Mouse (Mus musculus) CH12.LX (cell line): ENCODE measurements at regions not wholly inside any gene's neighbourhood (a gene's known extent, or its start where the extent isn't known, plus 50 kb on each side); places are given as distances from the start of the nearest gene placed in this dataset.

Experiments used
- DNase-seq: peaks from one replicate; pipeline ENCODE4 v3.0.0-alpha.2; 2013; ENCODE audit errors: extremely low read depth
- H3K27ac ChIP-seq: 2 replicates; pipeline ENCODE4 v1.5.1; 2012; ENCODE audit warnings: low read depth, mild to moderate bottlenecking, control low read depth, moderate library complexity; ENCODE audit not compliant: insufficient read depth
- H3K27me3 ChIP-seq: replicated peaks from 2 replicates; pipeline ENCODE3; 2012; ENCODE audit warnings: inconsistent platforms
- H3K36me3 ChIP-seq, 2 experiments: replicated peaks in 1 of 2; 2 replicates each; pipeline versions ENCODE3 to v1.6.1; 2012; ENCODE audit warnings: inconsistent platforms in 1 of 2, low read length in 1 of 2, mild to moderate bottlenecking in 1 of 2, mixed read lengths in 1 of 2, moderate library complexity in 1 of 2; ENCODE audit not compliant: control insufficient read depth in 1 of 2, insufficient read depth in 1 of 2
- H3K4me1 ChIP-seq, 2 experiments: 2 replicates each; pipeline ENCODE4 v1.6.1; 2012; ENCODE audit warnings: inconsistent platforms in 1 of 2, moderate library complexity in 1 of 2; ENCODE audit not compliant: insufficient read depth in 2 of 2, control insufficient read depth in 1 of 2
- H3K4me2 ChIP-seq: 2 replicates; pipeline ENCODE4 v1.6.1; 2012; ENCODE audit warnings: low read depth, mild to moderate bottlenecking, control low read depth; ENCODE audit not compliant: poor library complexity, insufficient read depth, severe bottlenecking
- H3K4me3 ChIP-seq, 3 experiments: fragments of 150-350 bp in 1 of 3; sonication (generic) in 1 of 3; replicated peaks in 1 of 3; 2 replicates each; pipeline versions ENCODE3 to v1.5.1; 2011 to 2012; ENCODE audit warnings: low read depth in 2 of 3, low read length in 2 of 3, mild to moderate bottlenecking in 2 of 3, moderate library complexity in 2 of 3, control low read depth in 1 of 3, improper control_type of control experiment in 1 of 3, inconsistent platforms in 1 of 3, mixed read lengths in 1 of 3; ENCODE audit not compliant: poor library complexity in 1 of 3
- H3K79me2 ChIP-seq: replicated peaks from 2 replicates; pipeline ENCODE4 v1.6.1; 2012; ENCODE audit warnings: mild to moderate bottlenecking, moderate library complexity; ENCODE audit not compliant: control insufficient read depth, poor library complexity, insufficient read depth, severe bottlenecking; ENCODE audit errors: extremely low read depth
- H3K9ac ChIP-seq: 2 replicates; pipeline ENCODE4 v1.6.1; 2012; ENCODE audit warnings: low read depth, mild to moderate bottlenecking, control low read depth, moderate library complexity; ENCODE audit not compliant: insufficient read depth
- H3K9me3 ChIP-seq: replicated peaks from 2 replicates; pipeline ENCODE3; 2012; ENCODE audit warnings: low read length, inconsistent platforms, mixed read lengths
- BHLHE40 ChIP-seq: IDR thresholded peaks from 2 replicates; pipeline ENCODE4 v1.6.1; 2011; ENCODE audit warnings: mild to moderate bottlenecking, low read depth, low read length, improper control_type of control experiment
- CTCF ChIP-seq, 2 experiments: IDR thresholded peaks in 1 of 2; conservative IDR thresholded peaks in 1 of 2; 2 replicates each; pipeline ENCODE4 v1.5.1; 2011 to 2012; ENCODE audit warnings: low read depth in 2 of 2, low read length in 2 of 2, improper control_type of control experiment in 1 of 2, inconsistent platforms in 1 of 2, mild to moderate bottlenecking in 1 of 2, moderate library complexity in 1 of 2
- E2F4 ChIP-seq: IDR thresholded peaks from 2 replicates; pipeline ENCODE4 v1.6.1; 2011; ENCODE audit warnings: low read depth, low read length, improper control_type of control experiment; ENCODE audit not compliant: insufficient replicate concordance
- ELF1 ChIP-seq: IDR thresholded peaks from 2 replicates; pipeline ENCODE4 v1.6.1; 2014; ENCODE audit warnings: low read depth, mild to moderate bottlenecking, inconsistent platforms, low read length, improper control_type of control experiment
- ETS1 ChIP-seq: conservative IDR thresholded peaks from 2 replicates; pipeline ENCODE4 v1.6.1; 2012; ENCODE audit warnings: low read depth, mild to moderate bottlenecking, inconsistent platforms, low read length, improper control_type of control experiment, moderate library complexity
- IRF4 ChIP-seq: IDR thresholded peaks from 2 replicates; pipeline ENCODE4 v1.6.1; 2014; ENCODE audit warnings: low read depth, mild to moderate bottlenecking, inconsistent platforms, low read length, improper control_type of control experiment
- JUND ChIP-seq: conservative IDR thresholded peaks from 2 replicates; pipeline ENCODE4 v1.6.1; 2011; ENCODE audit warnings: low read depth, low read length, improper control_type of control experiment
- KAT2A ChIP-seq: IDR thresholded peaks from 2 replicates; pipeline ENCODE4 v1.6.1; 2012; ENCODE audit warnings: low read length, improper control_type of control experiment, inconsistent platforms; ENCODE audit not compliant: insufficient replicate concordance
- MAFK ChIP-seq: IDR thresholded peaks from 2 replicates; pipeline ENCODE4 v1.6.1; 2011; ENCODE audit warnings: low read length, improper control_type of control experiment; ENCODE audit not compliant: insufficient replicate concordance
- MAZ ChIP-seq: IDR thresholded peaks from 2 replicates; pipeline ENCODE4 v1.6.1; 2012; ENCODE audit warnings: low read depth, mild to moderate bottlenecking, inconsistent platforms, low read length, improper control_type of control experiment, moderate library complexity
- MEF2A ChIP-seq: IDR thresholded peaks from 2 replicates; pipeline ENCODE4 v1.6.1; 2014; ENCODE audit warnings: low read depth, mild to moderate bottlenecking, inconsistent platforms, low read length, improper control_type of control experiment, borderline replicate concordance
- MXI1 ChIP-seq: IDR thresholded peaks from 2 replicates; pipeline ENCODE4 v1.6.1; 2011; ENCODE audit warnings: mild to moderate bottlenecking, low read depth, low read length, improper control_type of control experiment
- MYC ChIP-seq: IDR thresholded peaks from 2 replicates; pipeline ENCODE4 v1.6.1; 2011; ENCODE audit warnings: low read depth, mild to moderate bottlenecking, improper control_type of control experiment, low read length
- NELFE ChIP-seq: IDR thresholded peaks from 2 replicates; pipeline ENCODE4 v1.6.1; 2011; ENCODE audit warnings: low read depth, low read length, improper control_type of control experiment
- POLR2A ChIP-seq: IDR thresholded peaks from 2 replicates; pipeline ENCODE4 v1.6.1; 2011; ENCODE audit warnings: low read depth, mild to moderate bottlenecking, improper control_type of control experiment, low read length
- POLR2AphosphoS2 ChIP-seq: IDR thresholded peaks from 2 replicates; pipeline ENCODE4 v1.6.1; 2011; ENCODE audit warnings: low read depth, low read length, improper control_type of control experiment
- RAD21 ChIP-seq: IDR thresholded peaks from 2 replicates; pipeline ENCODE4 v1.6.1; 2011; ENCODE audit warnings: low read depth, mild to moderate bottlenecking, low read length, improper control_type of control experiment, moderate library complexity
- RCOR1 ChIP-seq: conservative IDR thresholded peaks from 2 replicates; pipeline ENCODE4 v1.6.1; 2012; ENCODE audit warnings: low read depth, mild to moderate bottlenecking, inconsistent platforms, low read length, improper control_type of control experiment
- SMC3 ChIP-seq: IDR thresholded peaks from 2 replicates; pipeline ENCODE4 v1.6.1; 2011; ENCODE audit warnings: low read depth, low read length, improper control_type of control experiment
- TBP ChIP-seq: conservative IDR thresholded peaks from 2 replicates; pipeline ENCODE4 v1.6.1; 2011; ENCODE audit warnings: low read depth, low read length, improper control_type of control experiment
- UBTF ChIP-seq: IDR thresholded peaks from 2 replicates; pipeline ENCODE4 v1.6.1; 2012; ENCODE audit warnings: low read depth, mild to moderate bottlenecking, inconsistent platforms, low read length, improper control_type of control experiment, moderate library complexity
- USF1 ChIP-seq: IDR thresholded peaks from 2 replicates; pipeline ENCODE4 v1.6.1; 2014; ENCODE audit warnings: low read depth, mild to moderate bottlenecking, inconsistent platforms, low read length, improper control_type of control experiment
- USF2 ChIP-seq: conservative IDR thresholded peaks from 2 replicates; pipeline ENCODE4 v1.6.1; 2011; ENCODE audit warnings: low read depth, low read length, improper control_type of control experiment
- ZC3H11A ChIP-seq: IDR thresholded peaks from 2 replicates; pipeline ENCODE4 v1.6.1; 2012; ENCODE audit warnings: low read depth, mild to moderate bottlenecking, inconsistent platforms, low read length, improper control_type of control experiment
- ZKSCAN1 ChIP-seq: IDR thresholded peaks from 2 replicates; pipeline ENCODE4 v1.6.1; 2012; ENCODE audit warnings: low read depth, inconsistent platforms, low read length, improper control_type of control experiment, borderline replicate concordance
- ZNF384 ChIP-seq: IDR thresholded peaks from 2 replicates; pipeline ENCODE4 v1.6.1; 2012; ENCODE audit warnings: low read depth, low read length, improper control_type of control experiment, inconsistent platforms
- dilution Hi-C: fragments of 300-500 bp; cut with MboI; formaldehyde crosslinking; loops from 2 replicates; pipeline ENCODE4 v1.14.3; 2020; ENCODE audit warnings: low sequenced_read_pairs; ENCODE audit not compliant: extremely low pct_unique_long_range_greater_than_20kb, extremely low pct_ligation_motif_present
- in situ Hi-C: fragments of 300-500 bp; cut with MboI; formaldehyde crosslinking; loops from 3 replicates; pipeline ENCODE4 v1.14.3; 2019; ENCODE audit warnings: low sequenced_read_pairs, low pct_ligation_motif_present, low pct_unique_long_range_greater_than_20kb, mixed read lengths

- H3K4me2 ChIP-seq = no peak overlapping the region
- no peaks in the 10 kb centered on the region for H3K9me3 ChIP-seq
- no peaks in the 10 kb centered on the region for H3K36me3 ChIP-seq
- in situ Hi-C loops = no loop called here
- no peak overlapping the region for H3K9ac ChIP-seq
- H3K79me2 ChIP-seq = no peaks in the 10 kb centered on the region
- TF ChIP-seq SMC3 (no peak), NELFE (no peak), MYC (no peak), MAZ (no peak), MAFK (no peak), USF2 (no peak), JUND (no peak), ELF1 (no peak), ETS1 (no peak), IRF4 (no peak), ZNF384 (no peak), KAT2A (no peak), TBP (no peak), CTCF (conservative IDR thresholded peaks at IDR 0.05 in 1 of 2, IDR thresholded peaks at IDR 0.05 in 1 of 2; ENCODE audit: low read depth in 2 of 2, low read length in 2 of 2) (no peak), MEF2A (no peak)
- dilution Hi-C loops = no loop called here
- H3K27ac ChIP-seq = no peak overlapping the region
- peaks cover 0 to 16% of the 10 kb centered on the region in 2 experiments; a peak in 2 of 4 replicates for H3K4me1 ChIP-seq
- H3K27me3 ChIP-seq = no peaks in the 10 kb centered on the region
- H3K4me3 ChIP-seq = no peak overlapping the region
- no peak for DNase-seq
Observed at GRCm38 (mm10) chr3:50922832-50923231, 301.4 kb upstream of the Noct start.

GRCm38 (mm10) chr3:50923327-50923726, 300.9 kb upstream of the Noct start:
- H3K9ac ChIP-seq = no peak overlapping the region
- H3K4me3 ChIP-seq = no peak overlapping the region
- in situ Hi-C loops = no loop called here
- H3K79me2 ChIP-seq = no peaks in the 10 kb centered on the region
- DNase-seq = no peak
- no peaks in the 10 kb centered on the region for H3K9me3 ChIP-seq
- TF ChIP-seq E2F4 = no peak
- TF ChIP-seq MAFK = no peak
- no peak for TF ChIP-seq USF1
- no peak for TF ChIP-seq ELF1
- TF ChIP-seq KAT2A = no peak
- TF ChIP-seq MYC = no peak
- no peak for TF ChIP-seq UBTF
- TF ChIP-seq MXI1 = no peak
- TF ChIP-seq IRF4 = no peak
- TF ChIP-seq BHLHE40 = no peak
- no peak for TF ChIP-seq RAD21
- TF ChIP-seq ZC3H11A = no peak
- no peak for TF ChIP-seq POLR2A
- no peak for TF ChIP-seq SMC3
- no peak for TF ChIP-seq ZKSCAN1
- TF ChIP-seq CTCF (conservative IDR thresholded peaks at IDR 0.05 in 1 of 2, IDR thresholded peaks at IDR 0.05 in 1 of 2; ENCODE audit: low read depth in 2 of 2, low read length in 2 of 2) = no peak
- TF ChIP-seq RCOR1 = no peak
- no peak for TF ChIP-seq POLR2AphosphoS2
- no peak for TF ChIP-seq JUND
- TF ChIP-seq ETS1 = no peak
- no peaks in the 10 kb centered on the region for H3K36me3 ChIP-seq
- no peak overlapping the region for H3K27ac ChIP-seq
- H3K4me2 ChIP-seq = no peak overlapping the region
- H3K27me3 ChIP-seq = no peaks in the 10 kb centered on the region
- peaks cover 0 to 16% of the 10 kb centered on the region in 2 experiments; a peak in 2 of 4 replicates for H3K4me1 ChIP-seq
- dilution Hi-C loops = no loop called here
